Mouse (Mus musculus) right cerebral cortex, postnatal 10 days (tissue): ENCODE data around the gene Olfr1357.

Source experiments
- DNase-seq, 2 experiments: peaks; one replicate each; pipeline ENCODE4 v3.0.0; 2021; ENCODE audit warnings: low spot score in 2 of 2

Gene Olfr1357

DNA sequence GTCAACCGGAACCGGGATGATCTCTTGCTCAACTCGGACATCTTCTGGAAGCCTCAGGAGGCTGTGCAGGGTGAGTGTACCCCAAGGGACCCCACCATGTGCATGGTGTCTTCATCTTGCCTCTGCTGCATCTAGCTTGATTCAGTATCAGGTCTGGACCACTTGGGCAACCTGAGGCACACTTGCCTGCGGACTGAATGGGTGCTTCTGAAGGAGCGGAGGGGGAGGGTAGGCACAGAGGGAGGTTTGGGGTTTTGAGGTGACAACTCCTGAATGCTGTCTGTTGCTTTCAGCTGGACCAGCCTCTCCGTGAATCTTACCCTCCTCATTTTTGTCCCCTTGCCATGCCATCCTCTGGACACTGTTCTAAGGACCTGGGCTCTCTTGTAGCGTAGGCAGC, 36.8 kb downstream of the Olfr1357 start:
- no peak for DNase-seq

DNA sequence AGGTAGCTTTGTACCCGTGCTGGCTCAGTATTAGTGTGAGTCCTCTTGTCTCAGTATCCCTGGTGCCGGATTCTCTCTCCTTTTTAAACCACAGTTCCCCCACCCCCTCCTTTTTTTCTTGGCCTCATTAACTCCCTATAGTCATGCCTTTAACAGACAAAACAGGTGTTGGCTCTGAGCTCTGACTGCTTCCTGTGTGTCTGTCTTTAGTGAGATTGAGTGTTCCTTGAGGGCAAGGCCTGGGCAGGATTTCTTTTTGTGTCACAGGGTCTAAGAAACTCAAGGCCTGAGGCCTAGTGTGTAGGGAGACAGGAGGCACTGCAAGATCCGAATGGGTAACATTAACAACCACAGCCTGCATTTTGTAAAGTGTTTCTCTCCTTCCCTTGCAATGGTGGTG, 39.7 kb downstream of the Olfr1357 start:
- DNase-seq, result no peak

DNA sequence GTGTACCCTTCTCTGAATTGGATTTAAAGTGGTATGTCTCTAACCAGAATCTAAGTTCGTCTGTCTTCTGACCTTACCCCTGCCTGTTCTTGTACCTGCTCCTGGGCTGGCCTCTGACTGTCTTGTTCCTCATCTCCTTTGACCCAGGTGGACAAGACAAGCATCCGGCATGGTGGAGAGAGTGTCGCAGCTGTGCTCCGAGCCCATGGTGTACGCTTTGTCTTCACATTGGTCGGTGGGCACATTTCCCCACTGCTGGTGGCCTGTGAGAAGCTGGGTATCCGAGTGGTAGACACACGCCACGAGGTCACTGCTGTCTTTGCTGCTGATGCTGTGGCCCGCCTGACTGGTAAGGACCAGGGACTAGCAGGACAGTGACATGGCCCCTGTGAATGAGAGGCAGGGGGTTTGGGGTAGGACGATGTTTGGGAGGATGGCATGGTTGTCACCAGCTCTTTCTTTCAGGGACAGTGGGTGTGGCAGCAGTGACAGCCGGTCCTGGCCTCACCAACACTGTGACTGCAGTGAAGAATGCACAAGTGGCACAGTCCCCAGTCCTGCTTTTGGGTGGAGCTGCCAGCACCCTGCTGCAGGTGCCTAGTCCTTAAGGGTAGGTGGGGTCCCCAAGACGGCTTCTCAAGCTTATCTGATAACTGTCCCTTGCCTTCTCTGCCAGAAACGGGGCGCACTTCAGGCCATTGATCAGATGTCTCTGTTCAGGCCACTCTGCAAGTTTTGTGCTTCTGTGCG, 41.3 kb downstream of the Olfr1357 start:
- no peak for DNase-seq

DNA sequence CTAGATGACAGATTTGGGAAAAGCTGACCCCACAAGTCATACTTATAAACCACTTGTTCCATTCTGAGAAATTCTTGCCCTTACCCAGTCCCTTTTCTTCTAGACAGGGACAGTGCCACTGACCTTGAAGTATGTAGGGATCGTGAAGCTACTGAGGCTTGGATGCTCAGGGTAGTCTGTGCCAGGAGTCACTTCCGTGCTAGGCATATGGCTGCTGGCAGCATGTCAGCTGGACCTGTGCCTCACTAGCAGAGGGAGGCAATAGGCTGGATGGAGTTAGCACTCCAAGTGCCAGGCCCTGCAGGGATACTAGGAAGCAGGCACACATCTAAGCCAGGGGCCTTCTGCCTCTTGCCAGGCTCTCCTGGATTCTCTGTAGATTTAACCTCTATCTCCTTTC, 42.2 kb downstream of the Olfr1357 start:
- peak; percentile 52 to 56 for DNase-seq

DNA sequence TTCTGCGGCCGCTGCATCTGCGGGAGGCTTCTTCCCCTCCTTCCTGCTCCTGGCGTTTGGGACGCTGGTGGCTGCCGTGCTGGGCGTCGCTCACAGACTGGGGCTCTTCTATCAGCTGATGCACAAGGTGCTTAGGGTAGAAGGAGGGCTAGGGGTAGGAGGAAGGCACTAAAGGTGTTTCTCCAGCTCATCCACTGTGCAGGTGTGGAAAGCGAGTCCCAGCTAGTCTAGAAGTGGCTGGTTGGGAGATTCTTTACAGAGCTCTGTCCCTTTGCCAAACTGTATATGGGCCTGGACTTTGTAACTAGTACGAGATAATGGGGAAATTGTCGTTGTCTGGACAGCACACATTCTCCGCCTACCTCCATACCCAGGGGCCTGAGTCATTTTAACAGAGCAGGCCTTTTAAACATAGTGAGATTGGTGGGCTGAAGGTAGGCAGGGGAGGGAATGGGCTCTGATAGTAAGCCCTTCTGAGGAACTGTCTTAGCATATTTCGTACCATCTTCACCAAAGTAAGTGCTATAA, 42.7 kb downstream of the Olfr1357 start:
- no peak for DNase-seq

DNA sequence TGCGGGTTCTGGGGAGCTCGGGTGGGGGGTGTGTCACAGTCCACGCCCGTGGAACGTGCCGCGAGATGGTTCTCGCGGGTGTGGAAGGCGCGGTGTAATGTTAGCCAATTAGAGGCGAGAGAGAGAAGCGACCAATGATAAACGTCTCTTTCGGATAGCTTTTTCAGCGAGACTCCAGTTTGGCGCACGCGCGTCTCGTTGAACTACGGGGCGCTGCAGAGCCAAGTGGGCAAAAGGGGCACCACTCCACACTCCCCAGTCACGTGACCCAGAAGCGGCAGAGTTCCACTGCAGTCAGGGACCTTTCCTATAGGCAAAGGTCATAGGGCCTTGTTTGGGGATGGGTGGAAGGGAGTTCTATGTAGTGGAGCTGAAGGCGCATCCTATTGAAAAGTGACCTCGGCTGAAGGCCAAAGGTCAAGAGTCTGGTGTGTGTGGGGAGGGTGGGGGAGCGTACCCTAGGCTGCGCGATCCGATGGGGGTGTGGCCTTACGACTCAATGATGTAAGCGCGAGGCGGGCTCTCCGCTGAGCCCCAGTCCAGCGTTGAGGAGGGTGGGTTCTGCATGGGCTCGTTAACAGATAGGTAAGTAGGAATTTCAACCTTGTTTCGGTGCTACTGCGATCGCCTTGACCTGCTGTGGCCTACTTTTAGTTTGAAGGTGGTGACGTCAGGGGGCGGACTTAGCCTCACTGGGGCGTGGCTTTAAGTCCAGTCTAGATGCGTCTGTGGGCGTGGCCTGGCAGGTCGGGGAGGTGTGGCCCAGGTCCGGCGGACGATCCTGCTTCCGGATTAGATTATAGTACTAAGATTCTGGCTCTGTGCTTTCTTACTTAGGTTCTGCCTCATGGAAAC, 43.4 kb downstream of the Olfr1357 start, which contains the start of gene Ilvbl:
Ilvbl (plus strand) TSS at position 97 of the 855 bp plus-strand sequence.
- DNase-seq, result peak; percentile 96 to 97

DNA sequence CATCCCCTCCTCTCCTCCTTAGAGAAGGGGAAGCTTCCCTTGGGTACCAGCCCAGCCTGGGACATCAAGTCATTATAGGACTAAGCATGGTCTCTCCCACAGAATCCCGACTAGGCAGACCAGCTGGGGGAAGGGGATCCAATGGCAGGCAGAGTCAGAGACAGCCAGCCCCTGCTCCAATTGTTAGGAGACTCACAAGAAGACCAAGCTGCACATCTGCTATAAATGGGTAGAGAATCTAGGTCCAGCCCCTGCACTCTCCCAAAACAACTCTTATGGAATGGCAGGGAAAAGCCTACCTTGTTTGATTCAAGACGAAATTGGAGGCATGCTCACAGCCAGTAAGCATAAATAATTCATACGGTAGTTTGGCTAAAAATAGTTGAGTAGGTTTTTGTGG, 44.6 kb downstream of the Olfr1357 start:
- DNase-seq, result no peak

DNA sequence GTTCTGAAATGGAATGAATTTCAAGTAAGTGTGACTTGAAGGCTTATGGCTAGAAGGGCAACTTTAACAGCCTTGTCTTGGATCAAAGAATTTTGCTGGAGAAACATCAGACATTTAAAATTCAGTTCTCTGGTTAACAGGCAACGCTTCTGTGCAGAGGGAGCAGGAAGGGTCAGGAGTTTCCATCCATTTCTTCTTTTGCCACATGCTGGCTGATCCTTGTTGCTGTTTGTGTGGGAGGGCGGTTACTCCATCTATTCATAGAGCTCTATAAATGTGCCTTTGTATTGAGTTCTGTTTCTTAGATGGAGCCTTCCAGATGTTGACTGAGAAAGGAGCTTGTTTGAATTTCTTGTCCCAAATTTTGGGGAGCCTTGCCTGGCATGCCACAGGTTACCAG, 47.0 kb downstream of the Olfr1357 start:
- no peak for DNase-seq

DNA sequence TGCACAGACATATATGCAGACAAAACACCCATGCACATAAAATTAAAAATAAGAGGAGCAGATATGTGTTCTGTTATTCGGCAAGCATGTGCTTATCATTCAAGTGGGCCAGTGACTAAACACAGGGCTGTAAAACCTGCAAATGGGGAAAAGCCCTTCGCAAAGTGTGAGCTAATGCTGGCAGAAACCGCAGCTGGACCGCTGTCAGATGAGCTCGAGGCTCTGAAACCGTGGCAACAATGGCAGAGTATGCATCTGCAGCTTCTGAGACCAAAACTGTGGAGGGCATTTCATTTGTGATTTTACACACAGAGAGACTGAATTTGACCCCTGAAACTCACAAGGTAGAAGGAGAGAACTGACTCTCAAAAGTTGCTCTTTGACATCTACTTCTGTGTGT, 47.5 kb downstream of the Olfr1357 start:
- no peak for DNase-seq

DNA sequence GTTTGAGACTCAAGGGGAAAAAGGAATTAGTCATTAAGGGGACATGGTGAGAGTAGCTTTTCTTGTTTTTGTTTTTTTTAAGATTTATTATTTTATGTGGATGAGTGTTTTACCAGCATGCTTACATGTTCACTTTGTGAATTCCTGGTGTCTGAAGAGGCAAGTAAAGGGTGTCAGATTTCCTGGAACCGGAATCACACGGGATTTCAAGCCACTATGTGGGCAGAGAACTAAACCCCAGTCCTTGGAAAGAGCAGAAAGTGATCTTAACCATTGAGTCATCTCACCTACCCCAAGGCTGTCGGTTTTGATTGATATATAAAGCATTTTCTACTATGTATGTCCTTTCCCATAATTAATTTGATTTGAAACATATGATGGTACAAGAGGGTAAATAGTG, 48.2 kb downstream of the Olfr1357 start:
- no peak for DNase-seq

DNA sequence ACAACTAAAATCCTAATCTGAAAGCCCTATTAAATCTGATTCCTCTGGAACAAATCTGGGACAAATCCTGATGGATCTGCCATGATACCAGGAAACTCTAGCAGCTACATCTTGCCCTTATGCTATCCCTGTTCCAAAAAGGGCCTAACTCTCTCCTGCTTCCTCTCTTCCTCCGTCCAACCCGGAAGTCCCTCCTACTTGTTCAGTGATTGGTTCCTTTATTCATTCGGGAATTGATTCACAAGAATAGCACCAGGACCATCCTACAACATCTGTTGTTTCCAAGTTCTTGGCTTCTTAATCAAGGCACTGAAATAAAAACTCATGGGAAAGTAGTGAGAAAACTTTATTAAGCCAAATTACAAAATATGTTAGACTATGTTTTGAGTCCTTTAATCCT, 48.7 kb downstream of the Olfr1357 start:
- no peak for DNase-seq

DNA sequence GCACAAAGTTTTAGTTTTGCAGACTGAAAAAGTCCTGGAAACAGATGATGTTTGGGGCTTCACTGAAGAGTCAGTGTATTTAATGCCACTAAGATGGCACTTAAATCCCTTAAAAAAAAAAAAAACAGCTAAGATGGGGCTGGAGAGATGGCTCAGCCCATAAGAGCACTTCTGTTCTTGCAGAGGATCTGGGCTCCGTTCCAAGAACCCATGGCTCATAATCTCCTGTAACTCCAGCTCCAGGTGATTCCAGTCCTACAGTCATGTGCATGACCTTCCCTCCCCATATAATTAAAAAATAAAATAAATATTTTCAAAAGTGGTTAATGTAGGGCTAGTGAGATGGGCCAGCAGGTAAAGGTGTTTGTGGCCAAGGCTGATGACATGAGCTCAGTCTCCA, 52.8 kb downstream of the Olfr1357 start:
- no peak for DNase-seq
